Mouse (Mus musculus): ENCODE data around the gene Ppfibp2. TPM values are rescaled to one million over a fixed set of nuclear protein-coding genes. Genes with fewer than 3 reads are reported as not detected.

Ppfibp2 gene
- polyA plus RNA-seq, 1 experiment, result 8.4 TPM

- Histone ChIP-seq H3K4me3 (ENCODE audit: control insufficient read depth, low read depth, low read length) (no peak overlapping the region), H3K27me3 (ENCODE audit: control insufficient read depth, insufficient read depth, low read length) (no peaks in the 10 kb centered on the region), H3K36me3 (ENCODE audit: control insufficient read depth, insufficient read depth, low read length) (no peaks in the 10 kb centered on the region), H3K27ac (ENCODE audit: control insufficient read depth, insufficient read depth, low read depth, low read length) (no peak overlapping the region), H3K4me1 (ENCODE audit: control insufficient read depth, insufficient read depth, low read length) (no peaks in the 10 kb centered on the region)
- TF ChIP-seq CTCF (IDR thresholded peaks at IDR 0.05; ENCODE audit: control insufficient read depth, insufficient read depth, insufficient replicate concordance, low read depth, low read length) (no peak), POLR2A (IDR thresholded peaks at IDR 0.05; ENCODE audit: control insufficient read depth, low read depth, low read length) (no peak)
These were observed 38.2 kb downstream of the Ppfibp2 start for GRCm38 (mm10) chr7:107633201-107633600.

GRCm38 (mm10) chr7:107637398-107637797 is 42.4 kb downstream of the Ppfibp2 start:
- no peak overlapping the region for H3K27ac ChIP-seq (ENCODE audit: control insufficient read depth, insufficient read depth, low read depth, low read length)
- TF ChIP-seq POLR2A (IDR thresholded peaks at IDR 0.05; ENCODE audit: control insufficient read depth, low read depth, low read length), result no peak
- no peak for TF ChIP-seq CTCF (IDR thresholded peaks at IDR 0.05; ENCODE audit: control insufficient read depth, insufficient read depth, insufficient replicate concordance, low read depth, low read length)
- no peaks in the 10 kb centered on the region for H3K27me3 ChIP-seq (ENCODE audit: control insufficient read depth, insufficient read depth, low read length)
- no peak overlapping the region for H3K4me3 ChIP-seq (ENCODE audit: control insufficient read depth, low read depth, low read length)
- H3K36me3 ChIP-seq (ENCODE audit: control insufficient read depth, insufficient read depth, low read length), result no peaks in the 10 kb centered on the region
- H3K4me1 ChIP-seq (ENCODE audit: control insufficient read depth, insufficient read depth, low read length), result no peaks in the 10 kb centered on the region

GRCm38 (mm10) chr7:107638026-107638425 is 43.0 kb downstream of the Ppfibp2 start:
- Histone ChIP-seq H3K4me1 (ENCODE audit: control insufficient read depth, insufficient read depth, low read length) (no peaks in the 10 kb centered on the region), H3K27ac (ENCODE audit: control insufficient read depth, insufficient read depth, low read depth, low read length) (no peak overlapping the region), H3K4me3 (ENCODE audit: control insufficient read depth, low read depth, low read length) (no peak overlapping the region), H3K27me3 (ENCODE audit: control insufficient read depth, insufficient read depth, low read length) (no peaks in the 10 kb centered on the region), H3K36me3 (ENCODE audit: control insufficient read depth, insufficient read depth, low read length) (no peaks in the 10 kb centered on the region)
- TF ChIP-seq POLR2A (IDR thresholded peaks at IDR 0.05; ENCODE audit: control insufficient read depth, low read depth, low read length) (no peak), CTCF (IDR thresholded peaks at IDR 0.05; ENCODE audit: control insufficient read depth, insufficient read depth, insufficient replicate concordance, low read depth, low read length) (no peak)

GRCm38 (mm10) chr7:107642586-107643275 is 47.7 kb downstream of the Ppfibp2 start:
- Histone ChIP-seq H3K27me3 (ENCODE audit: control insufficient read depth, insufficient read depth, low read length) (no peaks in the 10 kb centered on the region), H3K4me3 (ENCODE audit: control insufficient read depth, low read depth, low read length) (no peak overlapping the region), H3K36me3 (ENCODE audit: control insufficient read depth, insufficient read depth, low read length) (no peaks in the 10 kb centered on the region), H3K4me1 (ENCODE audit: control insufficient read depth, insufficient read depth, low read length) (no peaks in the 10 kb centered on the region), H3K27ac (ENCODE audit: control insufficient read depth, insufficient read depth, low read depth, low read length) (no peak overlapping the region)
- no peak for TF ChIP-seq POLR2A (IDR thresholded peaks at IDR 0.05; ENCODE audit: control insufficient read depth, low read depth, low read length)
- no peak for TF ChIP-seq CTCF (IDR thresholded peaks at IDR 0.05; ENCODE audit: control insufficient read depth, insufficient read depth, insufficient replicate concordance, low read depth, low read length)

GRCm38 (mm10) chr7:107644987-107645386 is 50.0 kb downstream of the Ppfibp2 start:
- no peaks in the 10 kb centered on the region for H3K4me1 ChIP-seq (ENCODE audit: control insufficient read depth, insufficient read depth, low read length)
- H3K4me3 ChIP-seq (ENCODE audit: control insufficient read depth, low read depth, low read length), result no peak overlapping the region
- TF ChIP-seq CTCF (IDR thresholded peaks at IDR 0.05; ENCODE audit: control insufficient read depth, insufficient read depth, insufficient replicate concordance, low read depth, low read length), result peak; percentile 68; the same call in 1 of the 2 replicates
- TF ChIP-seq POLR2A (IDR thresholded peaks at IDR 0.05; ENCODE audit: control insufficient read depth, low read depth, low read length), result no peak
- H3K27ac ChIP-seq (ENCODE audit: control insufficient read depth, insufficient read depth, low read depth, low read length), result no peak overlapping the region
- H3K27me3 ChIP-seq (ENCODE audit: control insufficient read depth, insufficient read depth, low read length), result no peaks in the 10 kb centered on the region
- no peaks in the 10 kb centered on the region for H3K36me3 ChIP-seq (ENCODE audit: control insufficient read depth, insufficient read depth, low read length)

GRCm38 (mm10) chr7:107648937-107649688 is 54.1 kb downstream of the Ppfibp2 start:
- H3K36me3 ChIP-seq (ENCODE audit: control insufficient read depth, insufficient read depth, low read length), result no peaks in the 10 kb centered on the region
- H3K27ac ChIP-seq (ENCODE audit: control insufficient read depth, insufficient read depth, low read depth, low read length), result no peak overlapping the region
- no peaks in the 10 kb centered on the region for H3K4me1 ChIP-seq (ENCODE audit: control insufficient read depth, insufficient read depth, low read length)
- H3K4me3 ChIP-seq (ENCODE audit: control insufficient read depth, low read depth, low read length), result no peak overlapping the region
- no peak for TF ChIP-seq CTCF (IDR thresholded peaks at IDR 0.05; ENCODE audit: control insufficient read depth, insufficient read depth, insufficient replicate concordance, low read depth, low read length)
- TF ChIP-seq POLR2A (IDR thresholded peaks at IDR 0.05; ENCODE audit: control insufficient read depth, low read depth, low read length), result no peak
- H3K27me3 ChIP-seq (ENCODE audit: control insufficient read depth, insufficient read depth, low read length), result no peaks in the 10 kb centered on the region

GRCm38 (mm10) chr7:107649990-107650389 is 55.0 kb downstream of the Ppfibp2 start:
- no peaks in the 10 kb centered on the region for H3K27me3 ChIP-seq (ENCODE audit: control insufficient read depth, insufficient read depth, low read length)
- H3K36me3 ChIP-seq (ENCODE audit: control insufficient read depth, insufficient read depth, low read length), result no peaks in the 10 kb centered on the region
- no peaks in the 10 kb centered on the region for H3K4me1 ChIP-seq (ENCODE audit: control insufficient read depth, insufficient read depth, low read length)
- no peak for TF ChIP-seq CTCF (IDR thresholded peaks at IDR 0.05; ENCODE audit: control insufficient read depth, insufficient read depth, insufficient replicate concordance, low read depth, low read length)
- no peak for TF ChIP-seq POLR2A (IDR thresholded peaks at IDR 0.05; ENCODE audit: control insufficient read depth, low read depth, low read length)
- H3K4me3 ChIP-seq (ENCODE audit: control insufficient read depth, low read depth, low read length), result no peak overlapping the region
- H3K27ac ChIP-seq (ENCODE audit: control insufficient read depth, insufficient read depth, low read depth, low read length), result no peak overlapping the region

All from testis, adult 2 months (tissue).